Mouse (Mus musculus) midbrain, postnatal 0 days (tissue): ENCODE measurements at regions not wholly inside any gene's neighbourhood (a gene's known extent, or its start where the extent isn't known, plus 50 kb on each side); places are given as distances from the start of the nearest gene placed in this dataset.

Source experiments
- ATAC-seq: fragments of 200-750 bp; cut with Nextera tagmentation; 2 replicates; pipeline ENCODE4 v1.8.0; 2017; ENCODE audit warnings: moderate number of reproducible peaks, mild to moderate bottlenecking, moderate TSS enrichment, moderate library complexity; ENCODE audit not compliant: low FRiP score
- DNase-seq: peaks from one replicate; pipeline ENCODE4 v3.0.0-alpha.2; 2015; ENCODE audit warnings: low spot score
- H3K27ac ChIP-seq: fragments of 300-500 bp; sonication (generic); 2 replicates; pipeline ENCODE4 v1.5.1; 2014; ENCODE audit warnings: low read depth, mild to moderate bottlenecking, low read length, mixed read lengths
- H3K27me3 ChIP-seq: fragments of 300-500 bp; sonication (generic); 2 replicates; pipeline ENCODE4 v1.6.1; 2014; ENCODE audit warnings: low read length, control low read depth, mixed read lengths; ENCODE audit not compliant: insufficient read depth
- H3K36me3 ChIP-seq: fragments of 300-500 bp; sonication (generic); 2 replicates; pipeline ENCODE4 v1.6.1; 2014; ENCODE audit warnings: low read length, control low read depth, mixed read lengths; ENCODE audit not compliant: insufficient read depth
- H3K4me1 ChIP-seq: fragments of 300-500 bp; sonication (generic); 2 replicates; pipeline ENCODE4 v1.6.1; 2014; ENCODE audit warnings: mild to moderate bottlenecking, control low read depth, antibody characterized with exemption, low read length, mixed read lengths; ENCODE audit not compliant: insufficient read depth
- H3K4me2 ChIP-seq: fragments of 300-500 bp; sonication (generic); 2 replicates; pipeline ENCODE4 v1.6.1; 2014; ENCODE audit warnings: low read depth, mild to moderate bottlenecking, low read length, mixed read lengths; ENCODE audit not compliant: poor library complexity, severe bottlenecking
- H3K4me3 ChIP-seq: fragments of 300-500 bp; sonication (generic); 2 replicates; pipeline ENCODE4 v1.5.1; 2014; ENCODE audit warnings: low read depth, mild to moderate bottlenecking, low read length, moderate library complexity
- H3K9ac ChIP-seq: fragments of 300-500 bp; sonication (generic); replicated peaks from 2 replicates; pipeline ENCODE4 v1.6.1; 2014; ENCODE audit warnings: mild to moderate bottlenecking, low read length, moderate library complexity, mixed read lengths; ENCODE audit not compliant: poor library complexity, severe bottlenecking
- H3K9me3 ChIP-seq: fragments of 300-500 bp; sonication (generic); 2 replicates; pipeline ENCODE4 v1.6.1; 2016; ENCODE audit warnings: low read length, control low read depth
- CTCF ChIP-seq: IDR thresholded peaks from 2 replicates; pipeline ENCODE4 v1.5.1; 2016; ENCODE audit warnings: antibody characterized with exemption, mild to moderate bottlenecking
- WGBS: fragments of 180-500 bp; shearing (Covaris S2); extraction: QIAGEN DNeasy Blood & Tissue Kit; methylation state at CpG from one replicate; pipeline ENCODE4 v1.1.7; 2014; 5-methylcytosine and 5-hydroxymethylcytosine counted together

GRCm38 (mm10) chr6:102977122-102977521 lies 404.2 kb upstream of the Cntn3 start:
- ATAC-seq: no peak
- H3K4me2 ChIP-seq: no peak overlapping the region

DNA sequence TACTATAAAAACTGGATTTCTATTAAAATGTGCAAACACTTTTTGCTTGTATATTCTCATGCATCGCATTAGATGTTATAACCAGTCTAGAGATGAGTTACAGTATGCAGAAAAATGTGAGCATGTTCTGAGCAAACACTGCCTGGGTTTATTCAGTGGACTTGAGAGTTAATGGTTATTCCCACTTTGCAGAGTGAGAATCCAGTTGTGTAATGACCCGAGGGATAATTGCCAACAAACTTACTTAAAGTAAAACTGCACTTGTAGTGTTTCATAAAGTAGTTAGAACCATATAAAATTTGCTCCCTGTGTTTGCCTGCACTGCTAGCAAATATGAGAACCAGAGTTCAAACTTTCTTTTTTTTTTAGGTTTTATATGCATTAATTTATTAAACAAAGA lies 450.4 kb upstream of the Cntn3 start:
- ATAC-seq: no peak
- 83% methylated on average over 2 of the region's 2 CpGs for WGBS
- Histone ChIP-seq H3K9me3 (no peaks in the 10 kb centered on the region), H3K27me3 (no peaks in the 10 kb centered on the region), H3K4me2 (no peak overlapping the region), H3K36me3 (no peaks in the 10 kb centered on the region), H3K9ac (no peak overlapping the region), H3K27ac (no peak overlapping the region), H3K4me1 (no peaks in the 10 kb centered on the region), H3K4me3 (no peak overlapping the region)
- peak; percentile 10 for DNase-seq
- no peak for TF ChIP-seq CTCF

More at GRCm38 (mm10) chr6:102977122-102977521, 404.2 kb upstream of the Cntn3 start:
- WGBS: 86% methylated on average over 3 of the region's 3 CpGs
- Histone ChIP-seq H3K27me3 (no peaks in the 10 kb centered on the region), H3K36me3 (no peaks in the 10 kb centered on the region), H3K9ac (no peak overlapping the region), H3K9me3 (no peaks in the 10 kb centered on the region), H3K4me3 (no peak overlapping the region), H3K4me1 (no peaks in the 10 kb centered on the region), H3K27ac (no peak overlapping the region)
- TF ChIP-seq CTCF: no peak
- DNase-seq: no peak

- H3K9ac ChIP-seq: no peak overlapping the region
- no peak for TF ChIP-seq CTCF
- H3K27me3 ChIP-seq: no peaks in the 10 kb centered on the region
- H3K27ac ChIP-seq: no peak overlapping the region
- DNase-seq (peak; percentile 47), ATAC-seq (no peak)
- no peaks in the 10 kb centered on the region for H3K4me1 ChIP-seq
- no peak overlapping the region for H3K4me3 ChIP-seq
- no peaks in the 10 kb centered on the region for H3K36me3 ChIP-seq
- WGBS: 40% methylated on average over 2 of the region's 2 CpGs
- no peaks in the 10 kb centered on the region for H3K9me3 ChIP-seq
- no peak overlapping the region for H3K4me2 ChIP-seq
Measured at GRCm38 (mm10) chr6:103024006-103024405, 451.1 kb upstream of the Cntn3 start.

DNA sequence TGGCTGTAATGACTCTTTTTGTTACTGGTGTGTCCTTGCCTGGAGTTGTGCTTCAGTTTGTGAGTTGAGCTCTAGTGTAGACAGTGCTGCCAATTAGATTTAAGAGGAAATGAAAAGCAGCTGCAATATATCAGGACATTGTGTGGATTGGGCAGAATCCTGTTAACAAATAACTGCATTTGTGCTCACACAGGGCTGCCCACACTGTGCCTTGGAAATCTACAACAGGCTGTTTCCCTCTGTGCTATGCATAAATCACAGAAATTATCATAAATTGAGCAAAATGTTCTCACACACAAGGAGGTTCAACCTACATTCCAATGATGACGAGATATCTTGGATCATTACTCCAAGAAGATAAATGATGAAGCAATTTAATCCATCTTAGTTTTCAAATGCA lies 455.2 kb upstream of the Cntn3 start:
- Histone ChIP-seq H3K9me3 (no peaks in the 10 kb centered on the region), H3K4me1 (no peaks in the 10 kb centered on the region), H3K27ac (no peak overlapping the region), H3K9ac (no peak overlapping the region), H3K36me3 (no peaks in the 10 kb centered on the region), H3K4me3 (no peak overlapping the region), H3K27me3 (no peaks in the 10 kb centered on the region), H3K4me2 (no peak overlapping the region)
- no peak for TF ChIP-seq CTCF
- ATAC-seq (no peak), DNase-seq (no peak)
- WGBS: 78% methylated on average over 1 of the region's 1 CpGs

- no peak for TF ChIP-seq CTCF
- H3K4me1 ChIP-seq: no peaks in the 10 kb centered on the region
- H3K4me2 ChIP-seq: no peak overlapping the region
- ATAC-seq: no peak
- H3K9ac ChIP-seq: no peak overlapping the region
- DNase-seq: no peak
- no peaks in the 10 kb centered on the region for H3K27me3 ChIP-seq
- no peak overlapping the region for H3K4me3 ChIP-seq
- H3K9me3 ChIP-seq: no peaks in the 10 kb centered on the region
- H3K27ac ChIP-seq: no peak overlapping the region
- 35% methylated on average over 4 of the region's 4 CpGs for WGBS
- no peaks in the 10 kb centered on the region for H3K36me3 ChIP-seq
Measured at GRCm38 (mm10) chr6:103033418-103033817, 460.5 kb upstream of the Cntn3 start.

GRCm38 (mm10) chr6:103033919-103034318 lies 461.0 kb upstream of the Cntn3 start:
- no peak overlapping the region for H3K27ac ChIP-seq
- no peak overlapping the region for H3K4me2 ChIP-seq
- DNase-seq (no peak), ATAC-seq (no peak)
- no peak overlapping the region for H3K4me3 ChIP-seq
- no peaks in the 10 kb centered on the region for H3K27me3 ChIP-seq
- H3K4me1 ChIP-seq: no peaks in the 10 kb centered on the region
- no peak overlapping the region for H3K9ac ChIP-seq
- H3K9me3 ChIP-seq: no peaks in the 10 kb centered on the region
- WGBS: 18% methylated on average over 7 of the region's 7 CpGs
- TF ChIP-seq CTCF: no peak
- H3K36me3 ChIP-seq: no peaks in the 10 kb centered on the region

GRCm38 (mm10) chr6:103060591-103060990 lies 449.8 kb upstream of the Chl1 start:
- no peak overlapping the region for H3K4me3 ChIP-seq
- WGBS: 30% methylated on average over 5 of the region's 5 CpGs
- no peak overlapping the region for H3K27ac ChIP-seq
- no peak for TF ChIP-seq CTCF
- H3K9ac ChIP-seq: no peak overlapping the region
- ATAC-seq: no peak
- H3K4me1 ChIP-seq: no peaks in the 10 kb centered on the region
- H3K27me3 ChIP-seq: no peaks in the 10 kb centered on the region
- H3K9me3 ChIP-seq: no peaks in the 10 kb centered on the region
- DNase-seq: no peak
- H3K36me3 ChIP-seq: no peaks in the 10 kb centered on the region
- H3K4me2 ChIP-seq: peak overlapping the region; percentile 2; the same call in 1 of the 2 replicates
